Mouse (Mus musculus) heart, embryonic 15.5 days (tissue): Measurements from ENCODE around the gene Usp39. TPM values are rescaled to one million over a fixed set of nuclear protein-coding genes. Genes with fewer than 3 reads are reported as not detected.

Experiments used
- ATAC-seq: fragments of 200-750 bp; cut with Nextera tagmentation; replicated peaks from 2 replicates; pipeline ENCODE4 v1.8.0; 2017; ENCODE audit warnings: low read depth, moderate TSS enrichment; ENCODE audit not compliant: insufficient number of reproducible peaks, insufficient read depth, low FRiP score
- H3K27ac ChIP-seq: fragments of 300-500 bp; sonication (generic); 2 replicates; pipeline ENCODE4 v1.5.1; 2015; ENCODE audit warnings: mild to moderate bottlenecking, inconsistent platforms
- H3K27me3 ChIP-seq: fragments of 300-500 bp; sonication (generic); 2 replicates; pipeline ENCODE4 v1.6.1; 2015; ENCODE audit warnings: inconsistent platforms
- H3K36me3 ChIP-seq: fragments of 300-500 bp; sonication (generic); 2 replicates; pipeline ENCODE4 v1.6.1; 2015; ENCODE audit warnings: mild to moderate bottlenecking, inconsistent platforms
- H3K4me1 ChIP-seq: fragments of 300-500 bp; sonication (generic); replicated peaks from 2 replicates; pipeline ENCODE4 v1.6.1; 2015; ENCODE audit warnings: inconsistent platforms
- H3K4me2 ChIP-seq: fragments of 300-500 bp; sonication (generic); 2 replicates; pipeline ENCODE4 v1.6.1; 2015; ENCODE audit warnings: inconsistent platforms, mild to moderate bottlenecking, moderate library complexity
- H3K4me3 ChIP-seq: fragments of 300-500 bp; sonication (generic); 2 replicates; pipeline ENCODE4 v1.5.1; 2015; ENCODE audit warnings: mild to moderate bottlenecking, inconsistent platforms
- H3K9ac ChIP-seq: fragments of 300-500 bp; sonication (generic); 2 replicates; pipeline ENCODE4 v1.6.1; 2015; ENCODE audit warnings: mild to moderate bottlenecking, inconsistent platforms
- H3K9me3 ChIP-seq: fragments of 300-500 bp; sonication (generic); replicated peaks from 2 replicates; pipeline ENCODE4 v1.6.1; 2016; ENCODE audit warnings: inconsistent platforms
- WGBS: fragments of 180-500 bp; shearing (Covaris S2); methylation state at CpG from one replicate; pipeline ENCODE4 v1.1.7; 2015; ENCODE audit warnings: mixed read lengths; 5-methylcytosine and 5-hydroxymethylcytosine counted together
- polyA plus RNA-seq: library from polyadenylated mRNA; unstranded; fragments of >200 nt; fragmentation: Nextera tagmentation; extraction: Ambion mirVana; gene quantifications from 2 replicates; pipeline ENCODE4 v1.2.1, GENCODE M21; 2015

Usp39 gene
- polyA plus RNA-seq: 25.3 and 28.0 TPM in 2 replicates

- peak within 1 kb of the TSS; percentile 87 for H3K4me2 ChIP-seq
- no peaks in the 10 kb centered on the region for H3K9me3 ChIP-seq
- peaks cover 14% of the 10 kb centered on the region for H3K36me3 ChIP-seq
- H3K4me3 ChIP-seq: peak within 1 kb of the TSS; percentile 96
- peak within 1 kb of the TSS; percentile 96 for H3K9ac ChIP-seq
- under 1% methylated on average over 30 of the region's 30 CpGs for WGBS
- no peaks in the 10 kb centered on the region for H3K27me3 ChIP-seq
- peaks cover 36% of the 10 kb centered on the region for H3K4me1 ChIP-seq
- peak within 1 kb of the TSS; percentile 70 for H3K27ac ChIP-seq
- peak; percentile 75 for ATAC-seq
Measured at GRCm38 (mm10) chr6:72345074-72345567, at the start of gene Usp39. Gene Usp39 (minus strand): TSS chr6:72345184.

GRCm38 (mm10) chr6:72392341-72392740, 47.4 kb upstream of the Usp39 start:
- Histone ChIP-seq H3K36me3 (no peaks in the 10 kb centered on the region), H3K4me2 (no peak overlapping the region), H3K9me3 (no peaks in the 10 kb centered on the region), H3K4me3 (no peak overlapping the region), H3K4me1 (peaks cover 25% of the 10 kb centered on the region), H3K27me3 (no peaks in the 10 kb centered on the region), H3K27ac (no peak overlapping the region), H3K9ac (no peak overlapping the region)
- no peak for ATAC-seq
- 92% methylated on average over 5 of the region's 5 CpGs for WGBS

GRCm38 (mm10) chr6:72390795-72391521, 46.0 kb upstream of the Usp39 start:
- Histone ChIP-seq H3K36me3 (peaks cover 5% of the 10 kb centered on the region; the same call in 1 of the 2 replicates), H3K27me3 (no peaks in the 10 kb centered on the region), H3K9ac (peak overlapping the region; percentile 80), H3K27ac (peak overlapping the region; percentile 97), H3K4me1 (peaks cover 25% of the 10 kb centered on the region), H3K4me2 (peak overlapping the region; percentile 66), H3K4me3 (peak overlapping the region; percentile 68), H3K9me3 (no peaks in the 10 kb centered on the region)
- ATAC-seq: peak; percentile 78
- whole genome bisulfite sequencing: 16% methylated on average over 11 of the region's 12 CpGs

- Histone ChIP-seq H3K36me3 (peaks cover 8% of the 10 kb centered on the region), H3K9ac (peak within 1 kb of the TSS; percentile 80), H3K27me3 (no peaks in the 10 kb centered on the region), H3K4me3 (peak within 1 kb of the TSS; percentile 68), H3K27ac (peak within 1 kb of the TSS; percentile 97), H3K4me1 (peaks cover 25% of the 10 kb centered on the region), H3K9me3 (no peaks in the 10 kb centered on the region), H3K4me2 (peak within 1 kb of the TSS; percentile 66)
- ATAC-seq: peak; percentile 69
- under 1% methylated on average over 33 of the region's 33 CpGs for WGBS
Measured at GRCm38 (mm10) chr6:72389941-72390771, 45.2 kb upstream of the Usp39 start, which contains the start of gene Vamp8. Gene Vamp8 (minus strand): TSS chr6:72390703.

- peak overlapping the region; percentile 97 for H3K27ac ChIP-seq
- WGBS: 5% methylated on average over 13 of the region's 13 CpGs
- H3K36me3 ChIP-seq: peaks cover 15% of the 10 kb centered on the region
- H3K4me1 ChIP-seq: peaks cover 25% of the 10 kb centered on the region
- H3K9ac ChIP-seq: peak overlapping the region; percentile 80
- no peaks in the 10 kb centered on the region for H3K9me3 ChIP-seq
- no peaks in the 10 kb centered on the region for H3K27me3 ChIP-seq
- H3K4me3 ChIP-seq: peak overlapping the region; percentile 68
- H3K4me2 ChIP-seq: peak overlapping the region; percentile 66
- ATAC-seq: peak; percentile 44
Measured at GRCm38 (mm10) chr6:72389471-72389940, 44.5 kb upstream of the Usp39 start.

- H3K36me3 ChIP-seq: peaks cover 16% of the 10 kb centered on the region
- peak overlapping the region; percentile 80 for H3K9ac ChIP-seq
- no peak for ATAC-seq
- H3K4me3 ChIP-seq: peak overlapping the region; percentile 68
- peaks cover 25% of the 10 kb centered on the region for H3K4me1 ChIP-seq
- peak overlapping the region; percentile 97 for H3K27ac ChIP-seq
- peak overlapping the region; percentile 66 for H3K4me2 ChIP-seq
- no peaks in the 10 kb centered on the region for H3K9me3 ChIP-seq
- WGBS: 71% methylated on average over 6 of the region's 6 CpGs
- no peaks in the 10 kb centered on the region for H3K27me3 ChIP-seq
Measured at GRCm38 (mm10) chr6:72388791-72389329, 43.9 kb upstream of the Usp39 start.

- no peak overlapping the region for H3K27ac ChIP-seq
- H3K4me1 ChIP-seq: peaks cover 25% of the 10 kb centered on the region
- H3K9me3 ChIP-seq: no peaks in the 10 kb centered on the region
- no peaks in the 10 kb centered on the region for H3K27me3 ChIP-seq
- no peak overlapping the region for H3K9ac ChIP-seq
- H3K36me3 ChIP-seq: peaks cover 16% of the 10 kb centered on the region
- 0 out of 2 replicates have a peak overlapping the region, but pooled peaks have one; percentile 66 for H3K4me2 ChIP-seq
- ATAC-seq: no peak
- WGBS: 68% methylated on average over 10 of the region's 10 CpGs
- no peak overlapping the region for H3K4me3 ChIP-seq
Measured at GRCm38 (mm10) chr6:72388266-72388665, 43.3 kb upstream of the Usp39 start.

GRCm38 (mm10) chr6:72387816-72388215, 42.8 kb upstream of the Usp39 start:
- Histone ChIP-seq H3K9me3 (no peaks in the 10 kb centered on the region), H3K27ac (no peak overlapping the region), H3K27me3 (no peaks in the 10 kb centered on the region), H3K4me2 (no peak overlapping the region), H3K9ac (no peak overlapping the region), H3K4me1 (peaks cover 26% of the 10 kb centered on the region), H3K4me3 (no peak overlapping the region), H3K36me3 (peaks cover 16% of the 10 kb centered on the region)
- WGBS: 84% methylated on average over 3 of the region's 3 CpGs
- ATAC-seq: no peak

GRCm38 (mm10) chr6:72386561-72386960, 41.6 kb upstream of the Usp39 start:
- 90% methylated on average over 2 of the region's 2 CpGs for WGBS
- no peak overlapping the region for H3K4me3 ChIP-seq
- peaks cover 16% of the 10 kb centered on the region for H3K36me3 ChIP-seq
- no peak overlapping the region for H3K27ac ChIP-seq
- H3K4me1 ChIP-seq: peaks cover 29% of the 10 kb centered on the region
- H3K9me3 ChIP-seq: no peaks in the 10 kb centered on the region
- H3K27me3 ChIP-seq: no peaks in the 10 kb centered on the region
- no peak overlapping the region for H3K9ac ChIP-seq
- no peak for ATAC-seq
- H3K4me2 ChIP-seq: no peak overlapping the region

GRCm38 (mm10) chr6:72385258-72385657, 40.3 kb upstream of the Usp39 start:
- peaks cover 25% of the 10 kb centered on the region for H3K4me1 ChIP-seq
- WGBS: 63% methylated on average over 4 of the region's 4 CpGs

GRCm38 (mm10) chr6:72383952-72384351, 39.0 kb upstream of the Usp39 start:
- H3K36me3 ChIP-seq: peaks cover 16% of the 10 kb centered on the region
- H3K9ac ChIP-seq: no peak overlapping the region
- H3K9me3 ChIP-seq: no peaks in the 10 kb centered on the region
- ATAC-seq: no peak
- 84% methylated on average over 7 of the region's 7 CpGs for WGBS
- H3K4me2 ChIP-seq: no peak overlapping the region
- peaks cover 29% of the 10 kb centered on the region for H3K4me1 ChIP-seq
- H3K27ac ChIP-seq: no peak overlapping the region
- no peak overlapping the region for H3K4me3 ChIP-seq
- no peaks in the 10 kb centered on the region for H3K27me3 ChIP-seq

More at GRCm38 (mm10) chr6:72385258-72385657, 40.3 kb upstream of the Usp39 start:
- H3K9ac ChIP-seq: no peak overlapping the region
- no peaks in the 10 kb centered on the region for H3K27me3 ChIP-seq
- H3K9me3 ChIP-seq: no peaks in the 10 kb centered on the region
- H3K36me3 ChIP-seq: peaks cover 16% of the 10 kb centered on the region
- H3K4me2 ChIP-seq: no peak overlapping the region
- no peak overlapping the region for H3K27ac ChIP-seq
- ATAC-seq: no peak
- H3K4me3 ChIP-seq: no peak overlapping the region
